Mouse (Mus musculus): ENCODE measurements around the gene Piwil4.

Piwil4 gene

DNA sequence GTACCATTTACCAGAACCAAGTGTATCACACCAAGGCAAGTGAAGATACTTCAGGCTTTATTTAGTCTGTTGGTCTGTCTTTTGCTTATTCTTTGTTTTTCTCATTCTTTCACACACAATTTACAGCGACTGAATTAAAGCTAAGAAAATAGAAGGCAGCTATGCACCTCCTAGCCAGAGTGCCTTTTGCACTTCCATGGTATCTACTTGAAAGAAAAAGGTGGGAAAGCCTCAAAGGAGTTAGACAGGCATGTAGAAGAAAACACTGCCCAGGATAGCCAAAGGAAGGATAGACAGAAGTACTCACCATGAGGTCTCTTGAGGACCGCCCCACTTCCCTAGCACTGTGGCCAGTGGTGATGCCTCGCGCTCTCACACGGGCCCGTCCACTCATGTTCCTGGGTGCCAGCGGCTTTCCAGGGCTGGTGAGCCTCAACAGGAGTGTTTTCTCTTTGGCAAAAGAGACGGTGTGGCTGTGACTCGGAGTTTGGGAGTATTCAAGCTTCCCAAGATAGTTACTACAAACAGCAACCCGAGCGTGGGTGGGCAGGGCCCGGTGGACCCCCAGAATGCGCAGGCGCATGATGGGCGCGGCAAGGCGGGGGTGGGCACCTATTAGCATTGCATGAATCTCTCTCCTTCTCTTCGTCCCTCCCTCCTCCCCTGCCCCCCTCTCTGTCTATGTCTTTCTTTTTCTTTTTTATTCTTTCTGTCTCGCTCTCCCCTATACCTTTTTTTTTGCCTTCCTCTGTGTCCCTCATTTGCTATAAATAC, at the start of gene Piwil4:
Gene Piwil4, minus strand, starts transcription at position 583 of the 774 bp plus-strand sequence.
- DNase-seq (ENCODE audit: low spot score in 2 of 2) = no peak

DNA sequence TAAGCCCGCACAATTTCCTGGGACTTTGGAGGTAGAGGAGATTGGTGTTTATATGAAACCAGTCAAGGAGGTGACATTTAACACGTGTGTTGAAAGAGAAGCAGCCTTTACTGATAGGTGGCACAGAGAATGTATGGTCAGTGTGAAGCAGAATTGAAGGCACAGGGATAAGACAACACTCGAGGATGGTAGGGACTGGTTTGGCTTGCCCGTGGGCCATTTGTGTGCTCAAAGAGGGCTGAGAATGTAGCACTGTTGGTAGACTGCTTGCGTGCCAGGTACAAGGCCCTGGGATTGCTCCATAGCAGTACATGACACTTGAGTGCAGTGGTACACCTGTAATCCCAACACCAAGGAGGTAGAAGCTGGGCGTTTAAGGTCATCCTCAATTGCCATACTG, 46.8 kb upstream of the Piwil4 start:
- no peak for DNase-seq (ENCODE audit: low spot score in 2 of 2)

DNA sequence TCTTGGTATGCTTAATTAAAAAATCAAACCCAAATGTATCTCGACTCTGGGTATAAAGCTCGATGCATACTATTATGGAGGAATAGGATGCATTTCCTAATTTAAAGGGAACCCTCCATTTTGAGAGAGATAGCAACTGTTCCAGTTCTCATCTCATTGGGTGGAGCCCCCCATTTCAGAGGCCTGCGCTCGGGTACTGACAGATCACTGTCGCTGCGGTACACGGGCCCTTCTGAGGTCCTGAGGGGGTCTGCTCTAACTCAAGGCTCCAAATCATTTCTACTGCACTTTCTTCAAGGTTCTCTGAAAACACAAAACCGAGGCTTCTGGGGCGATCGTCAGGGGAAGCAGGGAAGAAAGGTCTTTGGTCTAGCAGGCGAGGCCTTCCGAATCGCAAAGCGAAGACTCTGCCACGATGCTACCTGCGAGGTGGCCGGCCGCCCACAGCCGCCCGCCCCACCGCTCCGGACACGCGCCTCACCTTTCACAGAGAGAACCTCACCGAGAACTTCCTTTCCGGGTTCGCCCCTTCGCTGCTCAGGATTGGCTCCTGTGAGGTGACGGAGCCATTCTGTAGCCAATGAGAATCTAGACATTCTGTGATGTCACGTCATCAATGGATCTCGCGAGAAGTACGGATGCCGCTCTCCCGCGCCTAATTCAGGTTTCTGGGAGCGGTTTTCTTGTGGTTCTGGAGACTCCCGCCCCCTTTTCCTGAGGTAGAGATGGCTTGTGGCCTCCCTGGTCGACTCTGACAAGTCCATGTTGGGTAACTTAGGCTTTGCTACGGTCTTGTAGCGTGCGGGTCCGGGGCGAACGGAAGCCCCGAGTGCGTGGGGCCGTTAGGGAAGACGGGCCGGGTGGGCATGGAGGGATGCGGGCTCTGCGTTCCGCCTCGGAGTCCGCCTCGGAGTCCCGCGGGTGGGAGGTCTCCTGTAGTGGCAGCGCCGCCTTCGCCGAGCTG, 43.8 kb upstream of the Piwil4 start, which contains the start of the genes Mre11a and Ankrd49:
Gene Mre11a, plus strand, starts transcription at position 616 of the 964 bp plus-strand sequence.
Gene Ankrd49, minus strand, starts transcription at position 818 of the 964 bp plus-strand sequence.
- DNase-seq (ENCODE audit: low spot score in 2 of 2) = peak; percentile 94 to 97

DNA sequence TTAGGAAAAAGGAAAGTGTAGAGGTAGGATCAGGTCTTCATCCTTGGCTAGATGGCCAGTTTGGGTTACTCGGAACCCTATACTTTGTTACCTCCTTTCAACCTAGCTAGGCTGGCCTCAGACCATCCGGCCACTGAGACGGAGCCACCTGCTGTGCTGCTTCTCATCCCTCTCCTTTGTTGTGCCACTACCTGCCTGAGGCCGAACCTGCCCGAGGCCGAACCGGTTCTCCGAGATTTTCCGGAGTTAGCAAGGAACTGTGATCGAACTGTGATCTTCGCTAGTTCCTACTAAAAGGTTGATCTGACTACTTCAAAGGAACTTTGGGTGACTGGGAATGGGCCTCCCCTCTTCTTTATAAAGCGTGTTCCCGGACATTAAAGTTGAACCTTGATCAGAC, 37.8 kb upstream of the Piwil4 start:
- no peak for DNase-seq (ENCODE audit: low spot score in 2 of 2)

DNA sequence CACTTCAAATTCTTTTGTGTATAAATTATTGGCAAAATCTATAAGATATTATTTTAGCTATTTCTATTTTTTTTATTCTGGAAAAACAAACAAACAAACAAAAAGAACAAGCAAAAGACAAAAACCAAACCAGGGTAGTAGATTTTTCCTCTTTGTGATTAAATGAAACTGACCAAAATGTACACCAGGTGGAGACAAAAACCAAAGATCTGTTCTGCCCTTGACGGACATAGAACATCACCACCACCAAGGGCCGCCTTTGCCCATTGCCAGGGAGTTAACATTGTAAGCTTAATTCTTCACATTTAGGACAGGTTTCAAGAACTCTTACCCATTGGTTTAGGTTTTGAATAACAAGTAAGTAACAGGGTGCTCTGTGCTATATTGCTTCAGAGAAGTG, 33.3 kb upstream of the Piwil4 start:
- DNase-seq (ENCODE audit: low spot score in 2 of 2) = no peak

DNA sequence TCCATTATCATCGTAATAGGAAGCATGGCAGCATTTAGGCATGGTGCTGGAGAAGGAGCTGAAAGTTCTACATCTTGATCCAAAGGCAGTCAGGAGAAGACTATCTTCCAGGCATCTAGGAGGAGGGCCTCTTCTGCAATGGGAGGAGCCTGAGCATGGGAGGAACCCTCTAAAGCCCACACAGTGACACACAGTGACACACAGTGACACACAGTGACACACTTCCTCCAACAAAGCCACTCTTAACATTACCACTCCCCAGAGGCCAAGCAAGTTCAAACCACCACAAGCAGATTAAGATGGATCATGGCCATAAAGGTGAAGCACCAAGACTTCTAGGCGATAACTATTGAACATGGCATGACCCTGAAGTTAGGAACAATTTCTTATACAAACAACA, 31.5 kb upstream of the Piwil4 start:
- no peak for DNase-seq (ENCODE audit: low spot score in 2 of 2)

DNA sequence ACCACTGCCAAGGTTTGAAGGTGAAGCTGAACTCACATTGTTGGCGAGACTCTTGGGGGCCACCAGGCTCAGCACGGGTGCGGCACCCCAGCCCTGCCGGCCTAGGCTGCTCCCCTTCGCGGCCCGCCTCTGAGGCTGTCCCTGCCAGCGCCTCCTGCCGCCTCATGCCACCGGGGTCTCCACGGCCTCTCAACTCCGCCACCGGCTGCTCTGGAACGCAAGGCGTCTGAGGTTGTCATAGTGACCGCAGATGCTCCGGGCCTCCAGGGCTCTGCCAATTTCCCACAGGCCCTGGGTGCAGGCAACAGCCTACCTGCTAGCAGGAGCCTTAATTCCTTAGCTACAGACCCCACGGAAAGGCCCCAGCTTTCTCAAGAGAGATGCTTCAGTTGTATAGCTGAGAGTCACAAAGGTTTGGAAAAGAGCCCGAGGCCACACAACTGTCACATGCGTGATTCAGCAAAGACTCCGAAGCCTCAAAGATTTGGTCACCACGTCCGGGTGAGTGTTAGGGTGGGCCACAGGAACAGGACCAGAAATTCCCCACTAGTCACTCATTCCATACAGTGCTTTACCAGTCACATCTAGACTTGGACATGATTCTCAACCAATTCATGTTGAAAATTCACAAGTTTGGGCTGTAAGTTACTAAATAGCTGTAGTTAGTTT, 30.4 kb upstream of the Piwil4 start, which contains the start of gene 1700012B09Rik:
Gene 1700012B09Rik, minus strand, starts transcription at position 228 of the 669 bp plus-strand sequence.
- no peak for DNase-seq (ENCODE audit: low spot score in 2 of 2)

DNA sequence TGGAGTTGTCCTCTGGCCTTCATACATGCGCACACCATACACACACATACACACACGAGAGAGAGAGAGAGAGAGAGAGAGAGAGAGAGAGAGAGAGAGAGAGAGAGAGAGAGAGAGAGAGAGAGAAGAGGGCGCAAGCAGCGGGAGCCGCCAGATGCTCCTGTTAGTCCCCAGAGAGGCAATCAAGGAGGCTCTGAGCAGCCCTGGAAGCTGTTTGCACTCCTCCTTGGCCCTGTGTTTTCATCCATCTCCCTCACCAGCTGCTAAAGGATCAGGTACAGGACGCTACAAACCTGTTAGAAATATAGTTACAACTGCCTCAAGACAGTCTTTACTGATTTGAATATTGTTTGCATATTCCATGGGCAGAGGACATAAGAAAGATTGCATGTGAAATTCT, 29.3 kb upstream of the Piwil4 start:
- no peak for DNase-seq (ENCODE audit: low spot score in 2 of 2)

DNA sequence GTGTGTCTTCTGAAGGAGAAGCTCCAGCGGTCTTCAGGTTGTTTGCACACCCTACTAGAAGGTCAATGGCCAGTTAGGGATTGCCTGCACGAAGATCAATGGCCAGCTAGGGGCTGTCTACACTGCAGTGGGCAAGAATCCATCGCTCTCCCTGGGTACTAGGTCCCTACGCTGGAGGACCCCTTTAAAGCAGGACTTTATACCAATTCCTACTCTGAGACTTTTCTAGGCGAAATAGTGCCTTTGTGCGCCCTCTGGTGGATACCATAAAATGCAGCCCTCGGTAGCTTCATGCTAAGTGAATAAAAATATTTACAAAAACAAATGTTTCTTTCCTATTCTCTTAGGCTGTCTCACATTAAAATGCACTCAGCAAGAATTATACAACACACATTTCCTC, 24.2 kb upstream of the Piwil4 start:
- DNase-seq (ENCODE audit: low spot score in 2 of 2) = peak; percentile 64 to 72

DNA sequence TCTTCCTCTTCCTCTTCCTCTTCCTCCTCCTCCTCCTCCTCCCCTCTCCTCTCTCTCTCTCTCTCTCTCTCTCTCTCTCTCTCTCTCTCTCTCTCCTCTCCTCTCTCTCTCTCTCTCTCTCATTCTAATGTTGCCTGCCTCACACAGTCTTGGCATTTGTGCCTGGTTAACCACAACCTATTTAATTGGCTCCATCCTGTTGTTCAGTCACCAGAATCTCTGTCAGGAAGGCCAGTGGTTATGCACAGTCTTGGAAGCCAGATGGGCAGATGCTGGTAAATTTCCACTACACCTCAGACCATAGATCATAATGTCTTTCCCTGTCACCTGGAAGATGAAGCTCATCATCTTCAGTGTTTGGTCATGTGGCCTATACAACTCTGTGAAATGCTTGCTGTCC, 18.7 kb upstream of the Piwil4 start:
- no peak for DNase-seq (ENCODE audit: low spot score in 2 of 2)

DNA sequence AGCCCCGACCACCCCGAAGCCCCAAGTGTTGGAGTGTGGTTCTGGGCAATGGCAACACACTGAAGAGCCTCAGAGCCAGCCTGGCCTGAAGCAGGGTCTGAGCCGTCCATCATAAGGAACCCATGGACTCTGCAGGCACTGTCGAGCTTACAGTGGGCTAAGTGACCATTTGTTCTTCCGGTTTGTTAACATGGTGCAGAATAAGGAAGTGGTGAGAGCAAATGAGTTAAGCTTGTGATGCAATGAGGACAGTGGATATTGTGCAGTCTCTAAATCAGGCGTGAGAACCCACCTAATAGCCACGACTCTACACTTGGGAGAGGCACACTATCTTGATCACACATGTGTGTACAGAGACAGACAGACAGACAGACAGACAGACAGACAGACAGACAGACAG, 18.1 kb upstream of the Piwil4 start:
- DNase-seq (ENCODE audit: low spot score in 2 of 2) = no peak

DNA sequence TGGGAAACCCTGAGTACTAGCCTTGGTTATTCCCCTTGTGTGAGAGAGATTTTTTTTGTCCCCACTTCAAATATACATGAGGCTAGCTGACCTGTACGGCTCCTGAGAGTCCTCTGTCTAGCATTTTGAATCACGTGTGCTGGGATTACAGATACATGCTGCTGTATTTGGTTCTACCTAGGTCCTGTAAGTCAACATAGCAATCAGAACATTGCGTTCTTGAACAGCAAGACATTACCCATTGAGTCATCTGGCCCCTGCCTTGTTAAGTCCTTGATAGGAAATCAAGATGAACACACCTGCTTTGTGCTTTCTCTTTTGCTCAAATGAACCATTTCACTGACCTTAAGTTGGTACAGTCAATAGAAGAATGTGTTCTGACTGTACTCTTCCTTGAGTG, 13.9 kb upstream of the Piwil4 start:
- no peak for DNase-seq (ENCODE audit: low spot score in 2 of 2)

DNA sequence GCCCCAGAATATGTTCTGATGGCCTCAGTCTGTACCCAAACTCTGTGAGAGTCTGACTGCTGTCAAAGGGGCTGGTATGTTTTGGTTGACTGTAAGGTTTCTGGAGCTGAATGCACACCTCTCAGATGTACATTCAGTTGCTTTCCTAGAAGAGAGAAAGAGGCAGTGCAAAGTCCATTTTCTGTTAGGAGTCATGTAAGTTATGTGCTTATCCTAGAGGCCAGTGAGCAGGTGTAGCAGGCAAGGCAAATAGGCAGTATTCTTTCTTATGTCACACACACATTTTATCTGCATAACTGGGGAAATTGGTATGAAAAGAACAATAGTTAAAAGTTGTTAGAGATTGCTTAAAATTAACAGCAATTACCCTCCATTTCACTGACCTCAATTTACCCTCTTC, 13.4 kb upstream of the Piwil4 start:
- no peak for DNase-seq (ENCODE audit: low spot score in 2 of 2)

DNA sequence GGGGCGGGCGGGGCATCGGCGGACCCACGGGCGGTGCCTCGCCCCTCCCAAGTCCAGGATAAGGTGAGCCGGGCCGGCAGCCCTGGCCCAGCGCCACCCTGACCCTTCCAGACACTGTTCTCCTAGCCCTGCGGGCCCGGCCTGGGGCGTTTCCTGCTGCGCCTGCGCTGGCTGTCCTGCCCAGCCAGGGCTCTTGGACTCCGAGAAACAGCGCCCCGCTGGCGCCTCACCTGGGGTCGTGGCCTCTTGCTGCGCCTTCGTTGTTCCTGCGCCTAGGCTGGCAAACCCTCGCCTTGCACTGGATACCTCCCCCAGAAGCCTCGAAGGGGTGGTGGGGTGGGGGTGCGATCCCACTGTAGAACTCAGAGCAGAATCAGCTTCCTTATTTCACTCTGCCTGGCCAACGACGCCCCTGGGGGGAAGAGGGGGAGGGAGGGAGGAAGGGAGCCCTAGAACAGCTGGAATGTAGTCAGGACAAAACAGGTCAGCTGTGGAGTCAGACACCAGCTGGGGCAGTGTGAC, 11.5 kb upstream of the Piwil4 start, which contains the start of gene Fut4:
Gene Fut4, minus strand, starts transcription at position 393 of the 522 bp plus-strand sequence.
- no peak for DNase-seq (ENCODE audit: low spot score in 2 of 2)

DNA sequence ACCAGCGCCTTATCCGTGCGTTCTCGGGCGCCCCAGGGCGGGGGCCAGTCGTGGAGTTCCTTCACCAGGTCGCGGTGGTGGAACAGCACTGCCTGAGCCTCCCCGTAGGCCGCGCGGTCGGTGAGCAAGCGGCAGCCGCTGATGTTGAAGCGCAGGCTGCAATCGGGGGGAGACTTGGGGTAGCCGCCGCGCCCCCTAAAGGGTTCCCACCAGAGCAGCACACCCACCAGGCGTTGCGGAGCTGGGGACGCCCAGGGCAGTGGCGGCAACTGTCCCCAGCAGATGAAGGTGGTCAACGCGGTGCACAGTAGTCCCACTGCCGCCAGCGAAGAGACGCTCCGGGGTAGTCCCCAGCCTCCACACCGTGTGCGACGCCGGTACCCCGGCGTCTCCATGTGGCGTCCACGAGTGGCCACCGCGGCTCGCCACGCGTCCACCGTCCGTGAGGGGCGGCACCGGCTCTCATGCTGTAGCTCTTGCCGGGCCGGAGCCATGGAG, 11.0 kb upstream of the Piwil4 start:
- DNase-seq (ENCODE audit: low spot score in 2 of 2) = no peak

DNA sequence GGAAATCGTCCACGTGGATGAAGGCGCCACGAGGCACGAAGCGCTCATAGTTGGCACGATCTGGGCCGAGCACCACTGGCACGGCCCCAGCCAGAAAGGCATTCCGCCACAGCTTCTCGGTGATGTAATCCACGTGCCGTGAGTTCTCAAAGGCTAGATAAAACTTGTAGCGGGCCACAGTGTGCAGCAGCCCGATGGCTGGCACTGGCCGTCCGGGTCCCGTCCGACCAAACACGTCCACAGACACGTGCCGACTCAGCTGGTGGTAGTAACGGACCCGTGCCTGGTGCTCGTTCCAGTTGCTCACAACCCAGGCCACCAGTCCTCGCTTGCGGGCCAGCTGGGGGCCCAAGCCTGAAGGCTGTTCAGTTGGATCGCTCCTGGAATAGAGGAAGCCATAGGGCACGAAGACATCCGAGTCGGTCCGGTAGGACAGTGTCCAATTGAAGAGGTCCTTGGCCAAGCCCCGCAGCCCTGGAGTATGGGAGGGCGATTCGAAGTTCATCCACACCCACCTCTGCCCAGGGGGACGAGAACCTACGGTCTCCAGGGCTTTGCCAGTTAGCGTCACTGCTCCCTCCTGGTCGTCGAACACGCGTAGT, 10.5 kb upstream of the Piwil4 start:
- DNase-seq (ENCODE audit: low spot score in 2 of 2) = no peak

DNA sequence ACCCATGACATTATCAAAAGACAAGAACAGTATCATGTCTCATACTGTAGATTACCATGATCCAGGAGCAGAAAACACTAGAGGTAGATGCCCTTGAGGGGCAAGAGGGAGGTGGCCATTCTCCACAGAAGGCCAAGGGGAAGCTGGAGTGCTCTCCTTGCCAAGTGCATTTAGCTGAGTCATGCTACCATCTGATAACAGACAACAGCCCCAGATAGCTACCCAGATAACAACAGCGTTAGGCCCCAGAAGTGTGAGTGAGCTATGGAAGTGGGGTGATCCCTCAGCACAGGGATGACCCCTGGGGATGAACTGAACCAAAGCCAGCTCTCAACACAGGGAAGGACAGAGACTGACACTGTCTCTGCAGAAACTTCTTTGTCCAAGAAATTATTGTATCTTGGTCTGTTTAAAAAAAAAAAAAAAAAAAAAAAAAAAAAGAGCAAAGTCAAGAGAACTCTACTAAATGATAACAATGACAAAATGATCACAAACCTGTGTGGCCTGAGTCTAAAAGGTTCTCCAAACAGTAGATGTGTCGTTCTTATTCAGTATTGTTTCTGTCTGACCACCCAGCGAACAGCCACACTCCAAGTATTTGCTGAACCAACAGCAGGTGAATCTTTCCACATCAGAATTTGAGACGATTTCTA, 909 bp downstream of the Piwil4 start:
- DNase-seq (ENCODE audit: low spot score in 2 of 2) = no peak

DNA sequence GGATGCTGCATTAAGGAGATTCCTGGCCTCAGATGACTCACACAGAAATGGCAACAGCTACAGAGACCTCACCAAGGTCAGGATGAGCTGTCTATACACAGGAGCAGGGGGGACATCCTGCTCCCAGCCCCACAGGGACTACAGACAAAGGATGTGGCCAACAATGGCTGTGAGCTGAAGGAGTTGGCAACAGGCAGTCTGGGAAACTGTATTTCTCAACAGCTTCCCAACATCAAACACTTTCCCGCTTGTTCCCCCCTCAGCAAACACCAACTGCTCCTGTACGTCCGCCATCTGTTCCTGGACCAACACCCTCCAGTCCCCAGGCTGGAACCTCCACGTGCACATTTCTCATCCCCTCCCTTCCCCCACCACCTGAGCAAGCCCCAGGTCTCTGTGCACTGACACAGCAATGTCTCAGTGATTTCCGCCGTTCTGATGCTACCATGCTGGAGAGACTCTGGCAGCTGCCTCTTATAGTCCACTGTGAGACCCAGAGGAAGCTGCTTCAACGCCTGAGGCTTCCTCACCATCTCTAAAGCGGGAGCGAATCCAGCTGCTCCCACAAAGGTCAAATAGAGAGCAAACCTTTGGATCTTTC, 9.5 kb downstream of the Piwil4 start:
- no peak for DNase-seq (ENCODE audit: low spot score in 2 of 2)

DNA sequence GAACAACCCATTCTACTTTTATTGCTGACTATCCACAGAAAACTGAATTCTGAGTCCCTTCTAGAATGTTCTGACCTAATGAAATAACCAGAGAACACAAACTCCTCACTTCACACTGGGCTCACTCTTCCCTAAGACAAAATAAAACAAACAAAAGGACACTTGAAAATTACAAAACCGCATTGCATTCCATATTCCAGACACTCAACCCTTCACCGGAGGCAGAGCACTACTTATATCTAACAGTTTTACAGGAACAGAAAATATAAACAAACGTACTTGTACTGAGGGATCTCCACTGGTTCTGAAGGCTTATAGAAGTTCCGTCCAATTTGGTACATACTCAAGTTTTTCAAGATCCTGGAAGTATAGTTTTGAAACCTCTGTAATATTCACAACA, 12.2 kb downstream of the Piwil4 start:
- no peak for DNase-seq (ENCODE audit: low spot score in 2 of 2)

DNA sequence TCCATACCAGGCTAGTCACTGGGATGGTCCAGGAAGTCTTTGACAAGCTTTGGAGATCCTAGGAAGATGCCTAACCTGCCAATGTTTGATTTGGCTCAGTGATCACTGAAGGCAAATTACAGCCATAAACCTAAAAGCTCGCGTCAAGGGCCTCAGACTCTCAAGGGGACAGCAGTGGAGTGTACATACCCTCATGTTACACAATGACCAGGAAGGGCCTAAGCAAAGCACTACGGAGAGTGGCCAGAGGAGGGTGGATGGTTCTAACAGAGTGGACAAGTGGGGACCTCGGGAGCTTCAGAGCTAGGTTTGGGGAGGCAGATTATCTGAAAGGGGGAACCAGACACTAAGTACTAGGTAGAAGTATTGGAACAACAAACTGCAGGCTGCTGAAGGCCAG, 13.9 kb downstream of the Piwil4 start:
- DNase-seq (ENCODE audit: low spot score in 2 of 2) = no peak

Measured in right cerebral cortex, adult 2 months (tissue).